Mouse (Mus musculus) brown adipose tissue, adult 24 weeks (tissue): ENCODE data around the gene Faiml. TPM values are rescaled to one million over a fixed set of nuclear protein-coding genes. Genes with fewer than 3 reads are reported as not detected.

Experiments used
- H3K27ac ChIP-seq: fragments of 200-500 bp; replicated peaks from 2 replicates; pipeline ENCODE4 v1.5.1; 2012; ENCODE audit warnings: low read depth, mild to moderate bottlenecking, low read length
- H3K4me1 ChIP-seq: fragments of 200-500 bp; 2 replicates; pipeline ENCODE4 v1.6.1; 2012; ENCODE audit warnings: low read length, mixed read lengths; ENCODE audit not compliant: control insufficient read depth, insufficient read depth, insufficient read length
- H3K4me3 ChIP-seq: fragments of 200-500 bp; 2 replicates; pipeline ENCODE4 v1.5.1; 2012; ENCODE audit warnings: low read depth, mild to moderate bottlenecking, low read length, moderate library complexity; ENCODE audit not compliant: insufficient read depth
- polyA plus RNA-seq: library from polyadenylated mRNA; stranded (reverse); fragments of >200 nt; gene quantifications from 2 replicates; pipeline ENCODE4 v1.2.4, GENCODE M21; 2012; ENCODE audit not compliant: missing spikeins, insufficient read depth, insufficient read length

The Faiml gene
- polyA plus RNA-seq = not detected in 2 replicates

DNA sequence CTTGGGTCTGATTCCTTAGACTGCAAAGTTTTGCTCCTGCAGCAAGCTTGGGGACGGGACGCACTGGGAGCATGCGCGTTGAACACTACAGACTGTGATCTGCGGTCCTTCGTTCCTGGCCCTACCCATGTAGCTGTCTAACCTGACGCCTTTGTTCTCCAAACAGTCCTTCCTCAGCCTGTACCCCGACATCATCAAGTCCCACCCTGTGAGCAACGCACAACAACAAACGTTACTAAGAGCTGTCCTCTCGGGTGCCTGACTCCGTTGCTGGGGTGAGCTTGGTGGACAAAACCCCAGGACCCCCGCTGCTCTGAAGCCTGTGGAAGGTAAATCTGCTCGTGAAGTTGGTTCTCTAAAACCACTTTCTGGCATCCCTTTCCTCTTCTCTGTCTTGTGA lies at the start of gene Faiml:
Faiml (minus strand) TSS at position 101 of the 400 bp plus-strand sequence.
- Histone ChIP-seq H3K4me3 (no peak within 1 kb of the TSS), H3K27ac (no peak within 1 kb of the TSS), H3K4me1 (no peaks in the 10 kb centered on the region; the same call in 1 of the 2 replicates)

DNA sequence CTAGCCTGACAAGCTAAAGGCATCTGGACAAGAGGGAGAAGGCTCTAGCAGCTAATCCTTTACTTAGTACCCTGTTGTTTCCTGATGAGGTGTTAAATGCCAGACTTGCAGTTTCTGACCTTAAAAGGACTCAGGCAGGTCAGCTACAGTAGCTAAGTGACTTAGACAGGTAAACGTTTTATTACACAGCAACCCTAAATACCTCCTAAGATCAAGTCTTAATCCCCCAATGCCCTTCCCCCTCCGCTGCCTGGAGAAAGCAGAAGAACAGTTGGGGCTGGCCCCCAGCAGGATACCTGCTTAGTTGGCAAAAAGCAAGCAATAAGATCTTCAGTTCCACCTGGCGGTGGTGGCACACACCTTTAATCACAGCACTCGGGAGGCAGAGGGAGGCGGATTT lies 21.9 kb upstream of the Faiml start:
- no peaks in the 10 kb centered on the region for H3K4me1 ChIP-seq
- no peak overlapping the region for H3K27ac ChIP-seq
- no peak overlapping the region for H3K4me3 ChIP-seq

DNA sequence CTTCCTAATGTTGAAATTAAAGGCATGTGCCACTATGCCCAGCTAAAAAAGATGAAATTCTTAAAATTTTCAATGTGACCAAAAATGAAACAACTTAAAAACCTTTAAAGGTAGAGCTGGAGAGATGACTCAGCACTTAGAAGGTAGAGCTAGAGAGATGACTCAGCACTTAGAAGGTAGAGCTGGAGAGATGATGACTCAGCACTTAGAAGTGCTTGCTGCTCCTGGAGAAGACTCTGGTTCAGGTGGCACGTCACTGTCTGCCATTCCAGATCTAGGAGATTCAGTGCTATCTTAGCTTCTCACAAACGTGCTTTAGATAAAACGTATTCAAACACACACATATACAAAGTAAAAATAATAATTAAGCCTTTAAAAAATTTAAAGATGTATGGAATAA lies 19.8 kb upstream of the Faiml start:
- Histone ChIP-seq H3K27ac (no peak overlapping the region), H3K4me3 (no peak overlapping the region), H3K4me1 (no peaks in the 10 kb centered on the region)

DNA sequence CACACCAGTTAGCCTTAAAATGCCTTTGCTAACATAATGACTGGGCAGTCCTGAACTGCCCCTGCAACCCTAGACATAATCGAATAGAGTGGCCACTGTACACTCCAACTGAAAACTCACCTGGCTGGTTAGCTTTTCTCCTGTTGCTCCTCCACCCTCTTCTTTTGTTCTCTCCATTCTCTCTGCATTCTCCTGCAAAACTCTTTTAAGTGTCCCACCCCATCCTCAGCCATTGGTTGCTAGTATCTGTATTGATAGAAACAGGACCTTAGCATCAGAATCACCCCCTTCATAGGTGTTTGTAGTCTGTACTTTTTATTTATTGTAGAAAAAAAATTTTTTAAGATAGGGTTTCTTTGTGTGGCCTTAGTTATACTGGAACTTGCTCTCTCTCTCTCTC lies 19.2 kb upstream of the Faiml start:
- H3K27ac ChIP-seq = no peak overlapping the region
- no peaks in the 10 kb centered on the region for H3K4me1 ChIP-seq
- no peak overlapping the region for H3K4me3 ChIP-seq

DNA sequence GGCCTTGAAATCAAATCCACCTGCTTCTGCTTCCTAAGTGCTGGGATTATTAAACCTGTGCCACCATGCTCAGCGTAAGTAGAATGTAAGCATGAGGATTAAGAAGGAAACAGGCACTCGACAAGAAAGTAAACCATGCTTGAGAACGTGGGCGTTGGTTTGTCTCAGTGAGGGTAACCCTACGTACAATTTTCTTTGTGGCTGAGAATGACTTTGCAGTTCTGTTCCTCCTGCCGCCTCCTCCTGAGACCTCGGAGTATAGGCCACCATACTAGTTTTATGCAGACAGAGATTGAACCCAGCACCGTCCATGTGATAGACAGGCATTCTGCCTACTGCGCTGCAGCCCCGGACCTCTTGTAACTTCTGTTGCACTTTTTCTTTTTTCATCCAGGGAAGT lies 16.8 kb upstream of the Faiml start:
- no peak overlapping the region for H3K4me3 ChIP-seq
- no peak overlapping the region for H3K27ac ChIP-seq
- H3K4me1 ChIP-seq = no peaks in the 10 kb centered on the region

DNA sequence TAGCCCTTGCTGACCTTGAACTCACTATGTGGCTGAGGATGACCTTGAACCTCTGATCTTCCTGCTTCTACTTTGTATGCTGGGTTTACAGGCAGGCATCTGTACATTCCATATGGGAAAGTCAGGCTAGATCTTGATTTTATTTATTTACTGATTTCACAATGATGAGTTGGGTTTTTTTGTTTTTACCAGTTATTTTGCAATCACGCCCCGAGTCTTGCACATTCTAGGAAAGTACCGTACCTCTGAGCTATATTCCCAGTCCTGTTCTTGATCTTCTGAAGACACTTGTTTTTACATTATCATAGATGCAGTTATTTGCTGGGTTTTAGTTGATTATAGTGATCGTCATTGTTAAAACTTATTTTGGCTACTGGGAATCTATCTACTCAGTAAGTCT lies 11.9 kb upstream of the Faiml start:
- Histone ChIP-seq H3K27ac (no peak overlapping the region), H3K4me1 (no peaks in the 10 kb centered on the region), H3K4me3 (no peak overlapping the region)

DNA sequence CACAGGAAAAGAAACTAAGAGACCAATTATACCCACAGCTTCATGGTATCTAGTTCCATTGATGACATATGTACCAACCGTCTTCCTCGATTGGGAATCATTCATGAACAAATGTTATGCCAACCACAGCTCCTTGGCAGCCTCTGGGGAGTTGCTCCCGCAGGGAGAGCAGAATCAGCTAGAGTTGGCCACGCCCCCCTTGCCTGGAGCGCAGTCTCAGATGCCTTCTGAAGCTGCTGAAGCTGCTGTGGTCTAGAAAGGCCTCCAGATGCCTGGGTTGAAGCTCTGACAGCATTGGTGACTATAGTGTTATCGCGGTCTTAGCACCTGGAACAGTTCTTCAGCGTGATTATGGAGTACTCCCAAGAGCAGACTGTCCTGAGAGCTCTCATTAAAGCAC lies 11.3 kb upstream of the Faiml start:
- no peak overlapping the region for H3K27ac ChIP-seq

DNA sequence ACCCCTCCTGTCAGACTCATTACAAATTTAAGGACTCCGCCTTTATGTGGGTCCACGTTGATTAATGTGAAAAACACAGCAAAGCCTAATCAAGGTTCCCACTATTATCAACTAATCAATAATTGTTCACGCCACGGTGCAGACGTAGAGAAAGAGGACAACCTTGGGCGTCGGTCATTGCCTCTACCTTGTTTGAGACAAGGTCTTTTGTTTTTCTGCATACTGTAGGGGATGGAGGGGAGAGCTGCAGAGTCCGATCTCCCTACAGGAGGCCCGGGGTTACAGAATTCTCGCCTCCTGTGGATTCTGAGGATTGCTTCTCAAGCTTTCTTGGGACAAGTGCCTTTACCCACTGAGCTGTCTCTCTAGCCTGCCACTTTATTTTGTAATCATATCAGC lies 6.9 kb upstream of the Faiml start:
- Histone ChIP-seq H3K4me1 (no peaks in the 10 kb centered on the region), H3K27ac (no peak overlapping the region), H3K4me3 (peak overlapping the region; percentile 85)

More for the DNA sequence above, 11.3 kb upstream of the Faiml start:
- Histone ChIP-seq H3K4me1 (no peaks in the 10 kb centered on the region), H3K4me3 (no peak overlapping the region)

DNA sequence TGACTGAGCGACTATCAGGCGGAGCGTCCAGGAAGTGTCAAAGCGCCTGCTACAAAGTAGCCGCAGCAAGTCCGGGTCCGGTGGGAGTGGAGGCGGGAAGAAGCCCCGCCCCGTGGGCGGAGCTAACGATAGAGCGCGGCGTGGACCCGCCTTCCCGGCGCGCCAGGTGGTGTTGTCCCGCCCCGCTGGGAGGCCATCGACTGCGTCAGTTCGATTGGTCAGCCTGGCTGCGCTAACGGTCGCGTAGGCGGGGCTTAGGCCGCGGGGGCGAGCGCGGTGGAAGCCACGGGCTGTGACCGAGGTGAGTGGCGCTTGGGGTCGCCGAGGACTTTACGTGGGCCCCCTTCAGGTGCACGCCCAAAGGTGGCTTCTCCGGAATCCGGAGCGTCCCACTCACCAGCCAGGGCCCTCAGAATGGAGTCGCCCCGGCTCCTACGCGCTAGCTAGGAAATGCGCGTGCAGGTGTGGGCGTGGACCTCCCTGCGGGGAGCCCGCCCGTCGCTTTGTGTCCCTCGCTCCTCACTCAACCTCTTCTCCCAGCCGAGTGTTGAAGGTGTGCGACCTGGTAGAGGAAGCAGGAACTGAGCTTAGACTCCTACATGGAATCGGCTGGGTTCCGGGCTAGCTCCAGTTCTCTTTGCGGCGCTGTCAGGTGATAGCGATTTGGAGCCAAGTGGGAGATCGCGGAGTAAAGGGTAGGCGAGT lies 6.3 kb upstream of the Faiml start, which contains the start of gene Cep70:
Cep70 (plus strand) TSS at position 178 of the 705 bp plus-strand sequence.
- H3K4me3 ChIP-seq = peak within 1 kb of the TSS; percentile 85
- no peaks in the 10 kb centered on the region for H3K4me1 ChIP-seq
- peak within 1 kb of the TSS; percentile 35; the same call in 1 of the 2 replicates for H3K27ac ChIP-seq

DNA sequence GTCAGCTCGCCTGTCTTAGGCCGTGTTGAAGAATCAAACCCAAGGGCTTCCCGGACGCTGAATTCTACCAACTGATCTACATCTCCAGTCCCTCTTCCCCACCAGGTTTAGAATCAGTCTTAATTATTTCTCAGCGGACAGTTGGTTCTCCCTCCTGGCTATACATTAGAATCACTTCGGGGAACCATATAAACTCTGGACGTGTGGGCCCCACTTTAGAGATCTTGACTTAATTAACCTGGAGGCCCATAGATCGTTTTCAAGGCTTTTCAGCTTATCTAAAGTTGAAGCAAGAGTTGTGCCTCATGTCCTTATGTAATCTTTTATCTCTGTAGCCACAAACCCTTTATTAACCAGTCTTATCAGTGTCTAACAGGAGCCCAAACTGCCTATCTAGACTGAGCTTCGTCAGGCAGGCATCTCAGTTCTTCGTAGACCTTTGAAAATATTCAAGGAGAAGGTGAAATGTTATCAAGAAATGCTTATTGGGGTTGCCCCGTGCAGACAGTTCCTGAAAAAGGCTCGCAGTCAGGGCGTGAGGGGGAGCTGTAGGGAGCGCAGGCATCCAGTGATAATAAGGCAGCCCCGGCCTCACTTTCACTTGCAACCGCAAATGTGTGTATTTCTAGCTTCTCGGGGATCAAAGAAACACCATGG lies 5.6 kb upstream of the Faiml start:
- Histone ChIP-seq H3K27ac (peak overlapping the region; percentile 35; the same call in 1 of the 2 replicates), H3K4me1 (no peaks in the 10 kb centered on the region; the same call in 1 of the 2 replicates), H3K4me3 (peak overlapping the region; percentile 85)

DNA sequence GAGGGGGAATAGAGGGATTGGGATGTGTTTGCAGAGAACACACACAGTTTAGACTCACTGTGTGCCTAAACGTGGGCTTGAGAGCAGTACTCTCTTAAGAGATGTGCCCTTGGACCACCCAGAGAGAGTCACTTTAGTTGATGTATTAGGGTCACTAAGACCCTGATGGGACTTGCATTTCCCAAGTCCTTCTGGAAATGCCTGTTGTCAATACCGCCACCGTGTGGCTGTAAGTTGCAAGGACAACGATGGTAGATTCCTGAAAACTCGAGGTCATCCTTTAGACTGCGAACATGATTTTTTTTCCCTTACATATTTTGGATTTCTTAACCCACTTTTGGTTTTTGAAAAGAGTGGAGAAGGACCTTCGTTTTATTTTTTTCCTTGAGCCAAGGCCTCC lies 5.0 kb upstream of the Faiml start:
- Histone ChIP-seq H3K27ac (no peak overlapping the region), H3K4me1 (no peaks in the 10 kb centered on the region; the same call in 1 of the 2 replicates), H3K4me3 (no peak overlapping the region)

DNA sequence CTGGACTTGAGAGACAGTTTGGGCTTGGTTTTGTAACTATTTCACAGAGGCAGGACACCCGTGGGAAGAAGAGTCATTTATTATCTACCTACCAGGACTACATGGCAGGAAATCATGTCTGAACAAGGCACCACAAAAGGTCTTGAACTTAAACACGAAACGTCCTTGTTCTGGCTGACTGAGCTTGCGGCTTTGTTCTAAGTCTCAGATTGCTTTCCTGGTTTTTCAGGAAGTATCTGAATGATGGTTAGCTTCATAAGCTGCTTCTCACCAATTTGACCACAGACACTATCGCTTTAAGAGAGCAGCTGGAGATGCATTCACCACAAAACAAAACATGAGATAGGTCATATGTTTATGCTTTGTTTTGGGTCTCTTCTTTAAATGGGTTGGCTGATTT lies 3.5 kb upstream of the Faiml start:
- H3K4me1 ChIP-seq = no peaks in the 10 kb centered on the region; the same call in 1 of the 2 replicates
- no peak overlapping the region for H3K27ac ChIP-seq
- no peak overlapping the region for H3K4me3 ChIP-seq

DNA sequence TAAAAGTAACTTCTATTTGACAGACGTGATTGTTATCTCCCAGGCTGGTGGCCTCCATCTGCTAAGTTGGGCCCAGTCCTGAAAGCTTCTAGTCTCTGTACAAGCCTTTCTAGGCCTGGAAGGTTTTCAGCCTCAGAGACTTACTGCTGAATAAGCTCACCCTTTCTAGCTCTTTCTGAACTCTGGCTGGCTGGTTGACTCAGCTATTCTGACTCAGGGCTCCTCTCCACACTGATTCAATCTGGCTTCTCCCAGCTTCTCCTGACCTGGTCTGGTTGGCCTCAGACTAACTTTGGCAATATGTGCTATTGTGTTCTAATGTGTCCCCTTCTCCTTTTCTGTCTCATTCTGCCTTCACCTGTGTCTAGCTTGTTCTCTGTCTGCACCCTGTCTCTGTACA lies 2.2 kb upstream of the Faiml start:
- H3K4me3 ChIP-seq = no peak overlapping the region
- H3K4me1 ChIP-seq = no peaks in the 10 kb centered on the region; the same call in 1 of the 2 replicates
- no peak overlapping the region for H3K27ac ChIP-seq

DNA sequence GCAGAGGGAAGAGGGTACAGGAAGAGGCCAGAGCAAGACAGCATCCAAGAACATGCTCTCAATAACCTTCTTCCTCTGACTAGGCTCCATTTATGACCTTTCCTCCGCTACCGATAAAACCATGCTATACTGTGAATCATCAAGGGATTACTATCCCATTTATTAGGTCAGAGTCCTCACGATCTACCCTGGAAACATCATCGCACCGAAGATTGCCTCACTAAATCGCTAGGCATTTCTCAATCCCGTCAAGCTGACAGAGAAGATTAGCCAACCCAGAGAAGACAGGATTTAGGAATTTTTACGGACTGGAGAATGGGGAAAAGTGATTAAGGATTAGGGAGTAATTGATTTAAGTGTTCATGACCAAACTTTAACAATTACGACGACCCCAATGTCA lies 1.2 kb upstream of the Faiml start:
- H3K4me3 ChIP-seq = no peak overlapping the region
- no peak overlapping the region for H3K27ac ChIP-seq
- H3K4me1 ChIP-seq = no peaks in the 10 kb centered on the region; the same call in 1 of the 2 replicates

DNA sequence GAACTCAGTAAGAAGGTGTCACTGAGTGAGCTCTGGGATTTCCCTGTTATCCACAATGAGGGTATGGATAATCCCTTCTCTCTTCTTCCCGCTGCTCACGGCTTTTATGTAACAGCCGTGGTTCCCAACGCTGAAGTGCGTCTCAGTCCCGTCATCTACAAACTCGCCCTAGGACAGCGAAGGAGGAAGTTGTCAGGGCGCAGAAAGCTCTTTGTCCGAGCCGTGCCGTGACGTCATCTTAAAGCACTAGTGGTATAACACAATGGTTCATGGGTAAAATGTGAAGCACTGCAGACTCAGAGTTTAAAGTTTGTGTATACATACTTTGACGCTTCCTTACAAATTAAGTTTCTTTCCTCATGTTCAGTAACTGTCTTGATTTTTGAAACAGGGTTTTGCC lies 7.6 kb downstream of the Faiml start:
- Histone ChIP-seq H3K4me1 (no peaks in the 10 kb centered on the region), H3K27ac (no peak overlapping the region), H3K4me3 (no peak overlapping the region)

DNA sequence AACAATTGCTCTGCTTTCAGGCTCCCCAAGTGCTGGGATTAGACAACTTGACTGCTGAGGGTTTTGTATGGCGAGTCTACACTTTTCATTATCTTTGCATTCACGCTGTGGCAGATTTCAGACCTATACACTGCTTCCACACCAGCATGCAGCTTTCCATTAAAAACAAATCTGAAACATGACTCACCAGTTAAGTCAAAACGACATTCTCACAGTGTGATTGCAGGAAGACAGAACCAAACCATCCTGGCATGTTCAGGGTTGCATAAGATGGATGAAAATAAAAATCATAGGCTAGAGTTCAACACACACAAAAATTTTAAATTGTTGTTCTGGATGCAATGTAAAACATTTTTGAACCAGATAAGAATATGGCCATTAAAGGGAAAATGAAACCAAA lies 12.5 kb downstream of the Faiml start:
- H3K27ac ChIP-seq = no peak overlapping the region
- no peak overlapping the region for H3K4me3 ChIP-seq
- no peaks in the 10 kb centered on the region for H3K4me1 ChIP-seq
